Mouse (Mus musculus) left cerebral cortex, adult 2 months (tissue): ENCODE measurements around the gene Spata7. TPM values are rescaled to one million over a fixed set of nuclear protein-coding genes. Genes with fewer than 3 reads are reported as not detected.
"Not testable (repeated sequence)": the region's sequence is repeated elsewhere in the genome, so short reads cannot be mapped to it uniquely, and the experiment has no call there.

ENCODE experiments used
- DNase-seq, 2 experiments: peaks; one replicate each; pipeline ENCODE4 v3.0.0; 2021 to 2022; ENCODE audit warnings: low spot score in 2 of 2, mixed read lengths in 1 of 2; ENCODE audit errors: extremely low spot score in 1 of 2
- H3K27ac ChIP-seq: fragments of 200-600 bp; 2 replicates; pipeline ENCODE4 v1.8.1; 2022
- H3K4me3 ChIP-seq: fragments of 200-600 bp; 2 replicates; pipeline ENCODE4 v1.8.1; 2022
- CTCF ChIP-seq: fragments of 200-600 bp; IDR thresholded peaks from 2 replicates; pipeline ENCODE4 v1.8.1; 2022; ENCODE audit warnings: antibody characterized with exemption, mild to moderate bottlenecking, moderate library complexity
- intact Hi-C: fragments of 180-260 bp; cut with DNase I; formaldehyde crosslinking; loops from one replicate; pipeline ENCODE4 v1.15.1; 2025
- total RNA-seq, 2 experiments: library from RNA; stranded (reverse); gene quantifications; 2 replicates each; pipeline ENCODE4 v1.2.3; 2021

The Spata7 gene
- total RNA-seq, 2 experiments from 2014 or later = 34.3 to 39.7 TPM

GRCm38 (mm10) chr12:98619496-98619895 lies 8.5 kb upstream of the Spata7 start:
- no peak for DNase-seq
- intact Hi-C loops = no loop called here
- Histone ChIP-seq H3K27ac (no peak overlapping the region), H3K4me3 (no peak overlapping the region)
- TF ChIP-seq CTCF = no peak

DNA sequence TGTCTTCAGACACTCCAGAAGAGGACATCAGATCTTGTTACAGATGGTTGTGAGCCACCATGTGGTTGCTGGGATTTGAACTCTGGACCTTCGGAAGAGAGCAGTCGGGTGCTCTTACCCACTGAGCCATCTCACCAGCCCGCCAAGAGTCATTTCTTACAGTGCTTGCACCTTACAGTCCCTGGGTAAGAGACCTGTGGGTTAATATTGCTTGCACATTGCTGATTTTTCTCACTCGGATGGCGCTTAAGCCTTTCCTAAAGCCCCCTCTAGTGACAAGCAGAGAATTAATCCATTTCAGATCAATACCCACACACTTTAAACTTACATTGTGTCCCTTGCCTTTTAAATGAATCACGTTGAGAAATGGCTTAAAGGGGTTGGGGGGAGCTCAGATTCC lies 7.0 kb upstream of the Spata7 start:
- not testable (repeated sequence) for H3K27ac ChIP-seq, H3K4me3 ChIP-seq, DNase-seq
- peak; percentile 50 for TF ChIP-seq CTCF
- intact Hi-C loops = loop anchor here (2.0 kb wide), 1 partner anchor 340 kb away; no protein-coding TSS in a partner anchor

GRCm38 (mm10) chr12:98623266-98623665 lies 4.7 kb upstream of the Spata7 start:
- H3K27ac ChIP-seq, H3K4me3 ChIP-seq, intact Hi-C loops, DNase-seq: not testable (repeated sequence)

DNA sequence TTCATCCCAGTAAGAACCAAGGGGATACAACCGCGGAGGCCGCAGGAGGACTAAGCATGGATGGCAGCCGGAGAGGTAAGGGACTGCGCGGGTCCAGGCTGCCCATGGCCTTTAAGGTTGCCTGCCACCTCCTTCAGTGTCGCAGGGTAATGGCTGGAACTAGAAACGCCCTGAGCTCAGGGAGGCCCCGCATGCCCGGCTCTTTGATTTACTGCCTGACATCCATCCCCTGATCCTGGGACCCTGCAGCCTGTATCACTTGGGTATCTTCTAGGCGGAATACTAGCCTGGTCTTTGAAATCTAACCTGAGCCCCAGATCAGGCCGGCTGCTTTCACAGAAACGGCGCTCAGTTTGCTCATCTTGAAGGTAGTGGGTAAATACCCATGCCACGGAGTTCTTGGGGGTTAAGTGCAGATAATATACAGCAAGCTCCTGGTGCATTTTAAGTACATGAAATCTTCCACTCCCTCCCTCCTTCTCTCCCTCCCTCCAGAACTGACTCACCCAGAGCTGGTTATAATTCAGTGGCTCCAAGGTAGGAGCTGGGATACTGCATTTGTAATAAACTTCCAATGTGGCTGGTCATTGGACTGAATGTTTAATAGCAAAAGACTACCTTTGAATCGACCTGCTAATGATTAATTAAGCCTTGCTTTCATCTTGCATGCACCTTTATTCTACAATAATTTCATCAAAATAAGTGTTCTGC lies 458 bp downstream of the Spata7 start:
- intact Hi-C loops = loop anchor here (5.0 kb wide), 1 partner anchor 56 kb away; no protein-coding TSS in a partner anchor
- TF ChIP-seq CTCF = no peak
- peak in 1 of 2 experiments; percentile 13 for DNase-seq

GRCm38 (mm10) chr12:98644852-98645251 lies 16.9 kb downstream of the Spata7 start:
- Histone ChIP-seq H3K27ac (no peak overlapping the region), H3K4me3 (no peak overlapping the region)
- peak; percentile 28 for TF ChIP-seq CTCF
- intact Hi-C loops = no loop called here
- no peak for DNase-seq

More for the DNA sequence above, 458 bp downstream of the Spata7 start:
- Histone ChIP-seq H3K4me3 (peak overlapping the region; percentile 78), H3K27ac (peak overlapping the region; percentile 95)

GRCm38 (mm10) chr12:98656873-98657272 lies 28.9 kb downstream of the Spata7 start:
- no peak overlapping the region for H3K4me3 ChIP-seq
- intact Hi-C loops = no loop called here
- DNase-seq = no peak
- peak; percentile 21 for TF ChIP-seq CTCF
- H3K27ac ChIP-seq = no peak overlapping the region

- intact Hi-C loops = no loop called here
Measured at GRCm38 (mm10) chr12:98662617-98663016, 34.7 kb downstream of the Spata7 start.

GRCm38 (mm10) chr12:98668132-98668814 lies 40.3 kb downstream of the Spata7 start:
- DNase-seq = peak; percentile 52 to 56
- Histone ChIP-seq H3K27ac (peak overlapping the region; percentile 72), H3K4me3 (no peak overlapping the region)
- no peak for TF ChIP-seq CTCF
- intact Hi-C loops = no loop called here

More at GRCm38 (mm10) chr12:98662617-98663016, 34.7 kb downstream of the Spata7 start:
- no peak for TF ChIP-seq CTCF
- Histone ChIP-seq H3K4me3 (no peak overlapping the region), H3K27ac (no peak overlapping the region)
- no peak for DNase-seq

GRCm38 (mm10) chr12:98669086-98669485 lies 41.1 kb downstream of the Spata7 start:
- no peak overlapping the region; the same call in 1 of the 2 replicates for H3K27ac ChIP-seq
- TF ChIP-seq CTCF = no peak
- no peak for DNase-seq
- no peak overlapping the region for H3K4me3 ChIP-seq
- intact Hi-C loops = no loop called here

- no peak for DNase-seq
- no peak for TF ChIP-seq CTCF
- H3K27ac ChIP-seq = no peak overlapping the region
- no peak overlapping the region for H3K4me3 ChIP-seq
- intact Hi-C loops = loop anchor here (10.0 kb wide), 1 partner anchor 215 kb away; no protein-coding TSS in a partner anchor
Measured at GRCm38 (mm10) chr12:98669864-98670263, 41.9 kb downstream of the Spata7 start.

DNA sequence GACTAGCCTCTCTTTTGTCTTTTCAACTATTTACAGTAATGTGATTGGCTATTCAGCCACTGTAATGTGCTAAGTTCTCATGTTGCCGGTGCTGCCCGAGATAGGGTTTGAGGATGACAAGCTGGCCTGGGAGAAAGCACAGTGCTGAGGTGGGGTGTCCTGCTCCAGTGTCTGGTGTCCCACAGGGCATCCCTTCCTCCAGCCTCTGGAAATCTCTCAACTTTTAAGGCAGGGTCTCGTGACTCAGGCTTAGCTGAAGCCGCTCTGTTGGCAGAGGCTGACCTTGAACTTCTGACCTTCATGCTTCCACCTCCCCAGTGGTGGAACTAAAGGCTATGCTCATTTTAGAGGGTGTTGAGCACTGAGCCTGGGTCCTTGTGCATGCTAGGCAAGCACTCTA lies 42.5 kb downstream of the Spata7 start:
- Histone ChIP-seq H3K27ac (no peak overlapping the region), H3K4me3 (no peak overlapping the region)
- TF ChIP-seq CTCF = no peak
- no peak for DNase-seq
- intact Hi-C loops = loop anchor here (10.0 kb wide), 1 partner anchor 214 kb away; no protein-coding TSS in a partner anchor

DNA sequence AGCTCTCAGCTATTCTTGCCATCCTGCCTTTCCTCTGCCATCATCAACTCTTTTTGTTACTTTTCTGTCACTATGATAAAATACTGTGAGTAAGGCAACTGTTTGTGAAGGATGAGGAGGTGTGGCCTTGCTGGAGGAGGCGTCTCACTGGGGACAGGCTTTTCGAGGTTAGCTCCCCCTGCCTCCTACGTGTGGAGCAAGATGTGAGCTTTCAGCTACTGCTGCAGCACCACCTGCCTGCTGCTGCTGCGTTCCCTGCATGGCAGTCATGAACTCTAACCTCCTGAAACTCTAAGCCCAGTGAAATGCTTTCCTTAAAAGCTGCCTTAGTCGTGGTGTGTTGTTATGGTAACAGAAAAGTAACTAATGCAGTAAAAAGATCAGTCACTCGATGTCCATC lies 45.9 kb downstream of the Spata7 start:
- no peak for TF ChIP-seq CTCF
- DNase-seq = no peak
- H3K27ac ChIP-seq = no peak overlapping the region
- no peak overlapping the region for H3K4me3 ChIP-seq
- intact Hi-C loops = loop anchor here (10.0 kb wide), 1 partner anchor 211 kb away; no protein-coding TSS in a partner anchor
